Mouse (Mus musculus): ENCODE results near the gene Smoc1.

Smoc1 gene

DNA sequence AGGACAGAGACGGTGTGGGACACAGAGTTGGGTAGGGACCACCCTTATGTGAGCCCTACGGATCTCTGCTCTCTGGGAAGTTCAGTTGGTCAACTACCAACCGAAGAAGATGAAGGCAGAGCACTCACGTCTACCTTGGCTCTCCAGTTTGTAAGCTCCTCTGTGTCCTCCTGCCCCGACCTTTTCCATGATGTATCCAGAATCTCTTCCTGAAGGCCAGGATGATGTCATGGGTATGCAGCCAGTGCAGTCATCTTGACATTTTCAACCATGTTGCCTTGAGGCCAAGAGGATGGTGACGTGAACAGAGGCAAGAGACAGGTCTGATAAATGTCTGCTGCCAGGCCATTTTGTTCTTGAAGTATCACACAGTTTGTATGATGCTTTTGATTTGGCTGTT lies 111.6 kb downstream of the Smoc1 start:
- no peak for DNase-seq

- no peak for DNase-seq
Observed at GRCm38 (mm10) chr12:81139463-81139862, 112.9 kb downstream of the Smoc1 start.

DNA sequence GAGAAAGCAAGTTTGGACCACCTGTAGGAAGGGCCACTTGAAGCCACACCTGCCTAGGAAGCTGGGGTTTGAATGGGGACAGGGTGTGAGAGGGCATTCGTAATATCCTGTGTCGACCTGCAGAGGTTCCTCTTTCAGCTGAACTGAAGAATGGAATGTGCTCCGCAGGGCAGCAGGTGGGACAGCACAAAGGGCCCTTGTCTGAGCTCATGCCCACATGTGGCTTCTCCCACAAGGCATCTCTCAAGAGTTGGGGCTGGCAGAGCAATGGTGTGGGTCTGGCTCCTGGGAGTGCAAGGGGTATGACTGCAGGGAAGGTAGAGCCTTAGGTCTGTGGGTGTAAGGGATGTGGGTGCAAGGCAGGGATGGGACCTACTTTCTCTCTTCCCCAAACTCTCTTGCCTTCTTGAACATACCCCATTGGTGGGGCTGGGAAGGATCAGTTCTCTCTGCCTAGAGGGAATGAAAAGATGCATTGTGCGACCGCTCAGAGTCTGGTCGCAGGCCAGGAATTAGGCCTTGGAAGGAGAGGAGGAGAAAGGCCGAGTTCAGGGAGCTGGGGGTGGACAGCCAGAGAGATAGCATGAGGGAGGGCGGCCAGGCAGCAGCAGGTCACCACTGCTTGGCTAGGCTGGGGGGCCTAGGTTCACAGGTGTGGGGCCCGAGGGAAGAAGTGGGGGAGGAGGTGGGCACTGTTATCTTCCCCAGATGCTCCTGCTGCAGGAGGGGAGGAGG lies 114.2 kb downstream of the Smoc1 start:
- no peak for DNase-seq

GRCm38 (mm10) chr12:81141329-81141711 lies 114.7 kb downstream of the Smoc1 start:
- no peak for DNase-seq

GRCm38 (mm10) chr12:81142231-81142630 lies 115.6 kb downstream of the Smoc1 start:
- DNase-seq: no peak

DNA sequence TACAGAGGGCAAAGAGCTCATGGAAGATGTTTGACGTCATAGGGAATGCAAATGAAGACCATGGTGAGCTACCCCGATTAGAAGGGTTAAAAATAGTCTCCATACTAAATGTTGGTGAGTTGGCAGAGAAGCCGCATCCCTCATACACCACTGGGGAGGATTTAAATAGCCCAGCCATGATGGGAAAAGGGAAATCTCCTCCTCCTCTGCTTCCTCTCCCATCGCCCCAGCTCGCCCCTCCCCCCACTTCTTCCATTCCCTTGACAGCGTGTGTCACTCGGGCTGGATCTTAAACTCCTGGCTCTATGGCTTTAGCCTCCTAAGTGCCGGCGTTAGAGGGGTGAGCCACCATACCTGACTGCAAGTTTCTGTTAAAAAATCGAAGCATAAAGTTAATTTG lies 117.6 kb downstream of the Smoc1 start:
- DNase-seq: no peak

GRCm38 (mm10) chr12:81146417-81147180 lies 120.0 kb downstream of the Smoc1 start:
- no peak for DNase-seq

GRCm38 (mm10) chr12:81147956-81148355 lies 121.3 kb downstream of the Smoc1 start:
- no peak for DNase-seq

- DNase-seq: no peak
Observed at GRCm38 (mm10) chr12:81150917-81151316, 124.3 kb downstream of the Smoc1 start.

DNA sequence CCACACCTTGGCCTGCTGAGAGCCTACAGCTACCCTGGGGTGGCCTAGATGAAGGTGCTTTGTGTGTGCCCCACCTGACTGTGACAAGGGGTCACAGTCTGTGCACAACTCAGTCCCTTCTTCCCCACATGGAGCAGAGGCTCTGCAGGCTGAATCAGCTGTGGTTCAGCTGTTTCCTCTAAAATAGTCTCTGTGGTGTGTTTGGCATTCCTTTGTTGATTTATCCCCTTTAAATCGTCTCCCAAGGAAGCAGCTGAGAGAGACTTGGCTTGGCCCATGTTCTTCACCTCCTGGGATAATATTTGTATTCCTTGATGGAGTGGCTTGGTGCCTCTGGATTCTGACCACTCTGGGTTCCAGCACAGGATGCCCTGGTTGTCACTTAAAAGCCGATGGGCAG lies 125.5 kb downstream of the Smoc1 start:
- DNase-seq: no peak

DNA sequence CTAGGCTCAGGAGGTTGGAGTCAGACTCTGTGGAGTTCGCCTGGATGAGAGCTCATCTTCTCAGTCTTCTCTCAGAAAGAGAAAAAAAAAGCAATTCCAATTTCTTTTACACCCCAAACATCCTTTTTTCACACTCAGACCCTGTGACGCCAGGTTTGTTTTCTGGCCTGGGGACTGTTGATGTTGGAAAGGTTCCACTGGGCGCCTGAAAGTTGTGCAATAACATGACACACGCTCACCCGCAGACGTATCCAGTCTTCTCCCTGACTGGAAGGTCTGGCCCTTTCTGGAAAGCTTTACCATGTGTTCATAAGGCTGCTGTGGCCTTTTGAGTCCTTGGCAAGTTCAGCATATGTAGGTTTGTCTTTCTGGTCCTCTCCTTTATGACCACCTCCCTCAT lies 129.1 kb downstream of the Smoc1 start:
- DNase-seq: no peak

- no peak for DNase-seq
Observed at GRCm38 (mm10) chr12:81156841-81157240, 130.2 kb downstream of the Smoc1 start.

- DNase-seq: no peak
Observed at GRCm38 (mm10) chr12:81159947-81160346, 133.3 kb downstream of the Smoc1 start.

GRCm38 (mm10) chr12:81160425-81160824 lies 133.8 kb downstream of the Smoc1 start:
- no peak for DNase-seq

- no peak for DNase-seq
Observed at GRCm38 (mm10) chr12:81160831-81161230, 134.2 kb downstream of the Smoc1 start.

- no peak for DNase-seq
Observed at GRCm38 (mm10) chr12:81161282-81161681, 134.7 kb downstream of the Smoc1 start.

DNA sequence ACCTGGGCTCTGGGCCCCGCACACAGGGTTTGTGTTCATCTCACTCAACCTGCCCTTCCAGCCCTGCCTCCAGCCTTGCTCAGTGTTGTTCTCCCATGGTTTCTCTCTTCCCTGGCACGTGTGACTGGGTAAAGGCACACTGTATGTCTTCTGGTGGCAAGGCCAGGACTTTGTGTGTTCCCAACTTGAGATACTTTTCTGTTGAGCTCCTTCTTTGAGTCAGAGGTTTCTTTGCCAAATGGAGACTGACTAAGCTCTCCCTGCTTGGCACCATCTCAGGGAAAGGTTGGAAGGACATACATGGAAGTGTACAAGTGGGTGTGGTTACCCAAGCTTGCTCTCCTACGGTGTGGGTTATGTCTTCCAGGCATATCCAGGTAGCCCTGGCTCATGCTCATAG lies 136.5 kb downstream of the Smoc1 start:
- DNase-seq: no peak

DNA sequence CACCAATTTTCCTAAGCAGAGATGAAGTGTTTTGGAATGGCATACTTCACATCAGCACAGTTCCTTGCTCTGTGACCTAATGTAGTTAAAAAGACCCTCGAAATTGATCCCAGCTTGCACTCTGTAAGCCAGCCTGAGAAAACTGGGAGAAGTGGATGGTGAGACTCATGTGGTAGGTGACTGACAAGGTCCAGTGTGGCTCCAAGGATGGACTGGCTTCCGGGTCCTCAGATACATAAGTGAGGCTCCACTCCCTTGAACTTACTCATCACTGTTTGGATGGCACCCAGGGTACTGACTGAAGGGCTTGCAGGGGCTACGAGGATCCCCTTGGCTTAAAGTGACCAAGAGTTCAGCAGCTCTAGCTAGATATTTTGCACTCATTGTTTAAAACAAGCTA lies 137.0 kb downstream of the Smoc1 start:
- DNase-seq: no peak

- no peak for DNase-seq
Observed at GRCm38 (mm10) chr12:81166092-81166491, 139.5 kb downstream of the Smoc1 start.

- no peak for DNase-seq
Observed at GRCm38 (mm10) chr12:81166615-81167014, 140.0 kb downstream of the Smoc1 start.

GRCm38 (mm10) chr12:81167142-81167541 lies 140.5 kb downstream of the Smoc1 start:
- no peak for DNase-seq

- no peak for DNase-seq
Observed at GRCm38 (mm10) chr12:81168031-81168430, 141.4 kb downstream of the Smoc1 start.

DNA sequence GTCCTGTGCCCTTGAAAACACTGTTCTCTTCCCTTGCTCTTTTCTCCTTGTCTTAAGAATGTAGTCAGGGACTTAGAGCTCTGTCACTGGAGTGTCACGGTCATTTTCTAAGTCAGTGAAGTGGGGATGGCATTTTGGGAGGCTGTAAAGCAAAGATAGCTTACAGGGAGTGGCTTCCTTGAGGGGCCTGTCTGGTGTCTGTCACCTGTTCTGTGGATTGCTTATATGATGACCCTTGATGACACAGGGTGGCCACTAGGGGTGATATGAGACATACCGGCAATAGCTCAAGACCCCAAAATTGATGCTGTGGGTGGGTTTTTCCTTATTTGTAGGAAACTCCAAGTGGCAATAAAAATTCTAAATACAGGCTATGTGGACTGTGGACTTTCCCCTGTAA lies 141.9 kb downstream of the Smoc1 start:
- DNase-seq: no peak

GRCm38 (mm10) chr12:81170076-81170475 lies 143.5 kb downstream of the Smoc1 start:
- DNase-seq: no peak

DNA sequence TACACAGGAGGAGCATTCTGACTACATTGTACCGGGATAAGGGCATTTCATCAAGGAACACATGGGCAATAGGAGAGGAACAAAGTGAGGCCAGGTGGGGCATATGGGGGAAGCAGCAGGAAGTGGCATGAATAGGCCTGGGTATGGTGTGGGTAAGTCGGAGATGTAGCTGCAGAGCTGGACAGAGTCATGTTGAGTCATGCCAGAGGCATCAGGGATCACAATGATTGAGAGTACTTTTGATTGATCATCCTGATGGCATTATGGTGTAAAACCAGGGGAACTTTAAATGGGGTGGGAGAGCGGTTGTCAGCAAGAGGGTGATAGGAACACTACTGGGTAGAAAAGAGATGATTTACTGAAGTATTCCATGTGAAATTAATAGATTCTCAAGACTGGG lies 146.4 kb downstream of the Smoc1 start:
- DNase-seq: no peak

Data from lung, postnatal 10 days (tissue).